Mouse (Mus musculus) kidney, postnatal 10 days (tissue): ENCODE measurements around the gene Inpp5k.

ENCODE experiments used
- DNase-seq: peaks from one replicate; pipeline ENCODE4 v3.0.0; 2021; ENCODE audit warnings: mixed read lengths

Gene Inpp5k

GRCm38 (mm10) chr11:75620136-75620780 is 10.5 kb upstream of the Inpp5k start:
- DNase-seq: no peak

- DNase-seq: no peak
Observed at GRCm38 (mm10) chr11:75621426-75621825, 9.4 kb upstream of the Inpp5k start.

GRCm38 (mm10) chr11:75622588-75623329 is 8.0 kb upstream of the Inpp5k start:
- DNase-seq: no peak

GRCm38 (mm10) chr11:75624102-75624554 is 6.7 kb upstream of the Inpp5k start:
- no peak for DNase-seq

- DNase-seq: peak; percentile 26
Observed at GRCm38 (mm10) chr11:75625820-75626219, 5.0 kb upstream of the Inpp5k start.

GRCm38 (mm10) chr11:75630098-75630497 is 690 bp upstream of the Inpp5k start:
- no peak for DNase-seq

- peak; percentile 66 for DNase-seq
Observed at GRCm38 (mm10) chr11:75631561-75632225, 905 bp downstream of the Inpp5k start.

GRCm38 (mm10) chr11:75632921-75633320 is 2.1 kb downstream of the Inpp5k start:
- DNase-seq: no peak

- peak; percentile 39 for DNase-seq
Observed at GRCm38 (mm10) chr11:75634801-75635200, 4.0 kb downstream of the Inpp5k start.

- peak; percentile 60 for DNase-seq
Observed at GRCm38 (mm10) chr11:75635315-75635714, 4.5 kb downstream of the Inpp5k start.

- no peak for DNase-seq
Observed at GRCm38 (mm10) chr11:75643323-75643722, 12.5 kb downstream of the Inpp5k start.

GRCm38 (mm10) chr11:75644684-75645083 is 13.9 kb downstream of the Inpp5k start:
- no peak for DNase-seq

GRCm38 (mm10) chr11:75647681-75648211 is 17.0 kb downstream of the Inpp5k start:
- DNase-seq: no peak

GRCm38 (mm10) chr11:75649155-75649561 is 18.4 kb downstream of the Inpp5k start:
- peak; percentile 60 for DNase-seq

- DNase-seq: peak; percentile 77
Observed at GRCm38 (mm10) chr11:75650311-75650710, 19.5 kb downstream of the Inpp5k start, which contains the start of gene Myo1c. Gene Myo1c, plus strand, starts transcription at chr11:75650504.

- no peak for DNase-seq
Observed at GRCm38 (mm10) chr11:75650958-75651425, 20.2 kb downstream of the Inpp5k start.

GRCm38 (mm10) chr11:75651426-75652221 is 20.8 kb downstream of the Inpp5k start:
- DNase-seq: peak; percentile 91

- peak; percentile 79 for DNase-seq
Observed at GRCm38 (mm10) chr11:75652222-75652941, 21.6 kb downstream of the Inpp5k start.

- DNase-seq: peak; percentile 62
Observed at GRCm38 (mm10) chr11:75652942-75653684, 22.3 kb downstream of the Inpp5k start.

- peak; percentile 93 for DNase-seq
Observed at GRCm38 (mm10) chr11:75653781-75654470, 23.1 kb downstream of the Inpp5k start.
